Mouse (Mus musculus) ES-E14 (cell line): Measurements from ENCODE around the gene Cbln1. TPM values are rescaled to one million over a fixed set of nuclear protein-coding genes. Genes with fewer than 3 reads are reported as not detected.

ENCODE experiments used
- DNase-seq: peaks from one replicate; pipeline ENCODE4 v3.0.0-alpha.2; 2013; ENCODE audit warnings: low read depth, low spot score
- H3K27ac ChIP-seq: 2 replicates; pipeline ENCODE4 v1.5.1; 2012; ENCODE audit warnings: low read depth, mild to moderate bottlenecking, low read length, moderate library complexity, mixed read lengths; ENCODE audit not compliant: poor library complexity, insufficient read depth, severe bottlenecking
- H3K36me3 ChIP-seq: 2 replicates; pipeline ENCODE4 v1.6.1; 2012; ENCODE audit warnings: mild to moderate bottlenecking, low read length, moderate library complexity, mixed read lengths; ENCODE audit not compliant: control insufficient read depth, poor library complexity, insufficient read depth, severe bottlenecking
- H3K4me1 ChIP-seq, 2 experiments: fragments of 150-350 bp in 1 of 2; sonication (generic) in 1 of 2; 2 replicates each; pipeline ENCODE4 v1.6.1; 2012; ENCODE audit warnings: low read length in 2 of 2, mild to moderate bottlenecking in 1 of 2, mixed read lengths in 1 of 2; ENCODE audit not compliant: control insufficient read depth in 2 of 2, insufficient read depth in 2 of 2, poor library complexity in 1 of 2
- H3K4me3 ChIP-seq, 2 experiments: fragments of 150-350 bp in 1 of 2; sonication (generic) in 1 of 2; 2 replicates each; pipeline ENCODE4 v1.5.1; 2012; ENCODE audit warnings: low read length in 2 of 2, low read depth in 1 of 2, mild to moderate bottlenecking in 1 of 2, mixed read lengths in 1 of 2; ENCODE audit not compliant: insufficient read depth in 1 of 2, poor library complexity in 1 of 2, severe bottlenecking in 1 of 2
- H3K9ac ChIP-seq: 2 replicates; pipeline ENCODE4 v1.6.1; 2012; ENCODE audit warnings: low read depth, mild to moderate bottlenecking, low read length, mixed read lengths; ENCODE audit not compliant: poor library complexity, insufficient read depth, severe bottlenecking
- H3K9me3 ChIP-seq: fragments of 150-350 bp; sonication (generic); 2 replicates; pipeline ENCODE4 v1.6.1; 2012; ENCODE audit warnings: low read depth, mild to moderate bottlenecking, low read length; ENCODE audit not compliant: control insufficient read depth, insufficient read depth
- CHD2 ChIP-seq: IDR thresholded peaks from 2 replicates; pipeline ENCODE4 v1.6.1; 2014; ENCODE audit warnings: mild to moderate bottlenecking, low read depth, low read length, inconsistent platforms
- HCFC1 ChIP-seq: IDR thresholded peaks from 2 replicates; pipeline ENCODE4 v1.6.1; 2012; ENCODE audit warnings: low read length, inconsistent platforms, borderline replicate concordance; ENCODE audit not compliant: insufficient read depth
- MAFK ChIP-seq: IDR thresholded peaks from 2 replicates; pipeline ENCODE4 v1.6.1; 2014; ENCODE audit warnings: mild to moderate bottlenecking, low read depth, low read length, inconsistent platforms; ENCODE audit not compliant: insufficient read depth
- ZC3H11A ChIP-seq: IDR thresholded peaks from 2 replicates; pipeline ENCODE4 v1.6.1; 2012; ENCODE audit warnings: low read depth, mild to moderate bottlenecking, inconsistent platforms, low read length, borderline replicate concordance
- ZNF384 ChIP-seq: IDR thresholded peaks from 2 replicates; pipeline ENCODE4 v1.6.1; 2012; ENCODE audit warnings: low read depth, low read length, inconsistent platforms
- in situ Hi-C, 2 experiments: fragments of 600-800 bp; cut with MboI; formaldehyde crosslinking; loops; one replicate each; pipeline ENCODE4 v1.15.1; 2025; ENCODE audit warnings: low sequenced_read_pairs in 2 of 2, inconsistent platforms in 1 of 2; ENCODE audit not compliant: unreplicated experiment in 2 of 2
- total RNA-seq: library from RNA; depleted of rRNA; stranded (reverse); fragments of 300-350 nt; gene quantifications from 2 replicates; pipeline ENCODE4 v1.2.3, GENCODE M21; 2012

Gene Cbln1
- total RNA-seq, 1 experiment = 3.6 TPM

DNA sequence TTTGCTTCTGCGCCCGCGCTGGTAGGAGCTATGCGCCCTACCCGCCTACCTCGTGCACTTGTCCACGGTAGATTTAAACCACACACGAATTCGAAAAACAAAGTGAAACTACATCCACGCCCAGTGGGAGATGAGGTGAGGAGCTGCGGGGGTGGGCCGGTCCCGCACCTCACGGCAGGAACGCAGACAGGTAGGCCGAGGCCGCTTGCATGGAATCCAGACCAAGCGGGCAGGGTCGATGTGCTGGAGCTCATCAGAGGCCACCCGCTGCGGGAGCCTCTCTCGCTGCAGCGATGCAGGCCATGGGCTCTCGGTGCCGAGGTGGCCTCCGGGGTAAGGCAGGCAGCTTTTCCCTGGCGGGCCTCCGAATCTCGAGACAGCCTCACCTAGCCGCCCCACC lies 905 bp upstream of the Cbln1 start:
- H3K9me3 ChIP-seq = no peaks in the 10 kb centered on the region
- H3K36me3 ChIP-seq = no peaks in the 10 kb centered on the region
- no peak for DNase-seq
- in situ Hi-C loops = no loop called here
- peaks cover 0 to 2% of the 10 kb centered on the region in 2 experiments; a peak in 2 of 4 replicates for H3K4me1 ChIP-seq
- TF ChIP-seq HCFC1 = no peak
- no peak for TF ChIP-seq ZNF384
- no peak for TF ChIP-seq CHD2
- no peak overlapping the region for H3K27ac ChIP-seq
- peak overlapping the region; percentile 74 for H3K9ac ChIP-seq
- H3K4me3 ChIP-seq = peak overlapping the region; percentile 65 to 84

DNA sequence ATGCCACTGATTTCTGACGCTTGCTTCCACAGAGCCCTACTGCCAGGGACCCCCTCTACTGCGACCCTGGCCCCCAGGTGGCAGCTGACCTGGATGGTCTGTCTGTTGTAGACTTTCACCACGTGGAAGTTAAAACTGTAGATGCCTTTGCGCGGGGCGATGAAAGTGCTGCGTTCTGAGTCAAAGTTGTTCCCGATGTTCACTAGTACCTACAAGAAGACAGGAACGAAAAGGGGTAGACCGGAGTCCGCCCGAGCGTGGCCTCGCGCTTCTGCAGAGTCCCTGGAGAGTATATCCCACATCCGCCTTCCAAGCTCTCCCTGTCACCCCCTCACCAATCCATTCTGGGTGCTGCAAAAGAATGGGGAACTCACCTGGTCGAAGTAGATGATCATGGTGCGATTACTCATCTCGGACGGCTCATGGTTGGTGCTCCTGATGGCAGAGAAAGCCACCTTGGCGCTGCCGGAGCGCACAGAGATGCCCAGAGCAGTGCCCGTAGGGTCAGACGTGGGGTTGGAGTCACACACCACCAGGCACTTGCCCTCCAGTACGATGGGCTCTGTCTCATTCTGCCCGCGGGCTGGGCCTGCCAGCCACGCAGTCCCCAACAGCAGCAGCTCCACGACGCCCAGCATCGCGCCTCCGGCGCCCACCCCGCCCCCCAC lies 672 bp downstream of the Cbln1 start:
- Histone ChIP-seq H3K9me3 (no peaks in the 10 kb centered on the region), H3K4me1 (peaks cover 0 to 6% of the 10 kb centered on the region in 2 experiments; a peak in 3 of 4 replicates), H3K4me3 (peak overlapping the region; percentile 72 to 84), H3K9ac (0 out of 2 replicates have a peak overlapping the region, but pooled peaks have one; percentile 9), H3K27ac (no peak overlapping the region), H3K36me3 (no peaks in the 10 kb centered on the region)
- in situ Hi-C loops = no loop called here
- DNase-seq = no peak
- TF ChIP-seq MAFK = no peak
- TF ChIP-seq ZC3H11A = no peak
- no peak for TF ChIP-seq ZNF384
- no peak for TF ChIP-seq CHD2
- no peak for TF ChIP-seq HCFC1

DNA sequence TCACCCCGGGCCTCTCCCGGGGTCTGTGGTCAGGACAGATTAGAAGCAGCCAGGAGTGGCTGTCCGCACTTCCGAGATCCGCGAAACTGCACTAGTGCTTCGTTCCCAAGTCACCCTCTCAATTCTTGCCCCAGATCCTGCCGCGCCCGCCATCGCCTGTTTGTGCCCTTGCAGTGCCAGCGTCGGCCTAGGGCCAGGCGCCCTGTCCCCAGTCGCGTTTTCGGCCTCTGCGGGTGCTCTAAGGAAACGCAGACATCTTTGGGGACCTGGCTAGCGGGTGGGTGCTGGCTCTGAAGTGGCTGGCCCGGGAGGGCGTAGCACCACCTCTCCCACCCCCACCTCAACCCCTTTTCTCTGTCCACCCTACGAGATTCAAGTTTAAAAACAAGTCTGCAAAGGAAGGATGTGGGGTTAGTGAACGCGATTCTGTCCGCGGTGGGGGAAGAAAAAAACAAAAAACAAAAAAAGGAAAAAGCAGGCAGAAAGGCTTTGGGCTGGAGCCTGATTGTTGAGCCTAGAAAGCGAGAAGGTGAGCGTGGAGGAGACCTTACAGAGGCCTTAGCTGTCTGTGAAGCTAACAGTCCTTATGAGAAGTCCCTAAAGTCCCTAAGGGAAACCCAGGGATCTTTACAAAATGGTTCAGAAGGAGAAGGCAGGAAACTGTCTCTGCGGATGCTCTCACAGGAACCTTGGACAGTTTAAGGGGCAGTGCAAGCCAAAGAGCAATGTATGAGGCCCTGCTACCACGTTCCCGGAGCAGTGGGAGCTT lies 1.4 kb downstream of the Cbln1 start:
- H3K9me3 ChIP-seq = no peaks in the 10 kb centered on the region
- peaks cover 0 to 6% of the 10 kb centered on the region in 2 experiments; a peak in 3 of 4 replicates for H3K4me1 ChIP-seq
- TF ChIP-seq ZC3H11A (no peak), MAFK (no peak)
- DNase-seq = no peak
- H3K4me3 ChIP-seq = peak overlapping the region; percentile 2 to 84; a peak in 2 of 4 replicates
- no peak overlapping the region for H3K27ac ChIP-seq
- no peaks in the 10 kb centered on the region for H3K36me3 ChIP-seq
- no peak overlapping the region for H3K9ac ChIP-seq
- in situ Hi-C loops = no loop called here

DNA sequence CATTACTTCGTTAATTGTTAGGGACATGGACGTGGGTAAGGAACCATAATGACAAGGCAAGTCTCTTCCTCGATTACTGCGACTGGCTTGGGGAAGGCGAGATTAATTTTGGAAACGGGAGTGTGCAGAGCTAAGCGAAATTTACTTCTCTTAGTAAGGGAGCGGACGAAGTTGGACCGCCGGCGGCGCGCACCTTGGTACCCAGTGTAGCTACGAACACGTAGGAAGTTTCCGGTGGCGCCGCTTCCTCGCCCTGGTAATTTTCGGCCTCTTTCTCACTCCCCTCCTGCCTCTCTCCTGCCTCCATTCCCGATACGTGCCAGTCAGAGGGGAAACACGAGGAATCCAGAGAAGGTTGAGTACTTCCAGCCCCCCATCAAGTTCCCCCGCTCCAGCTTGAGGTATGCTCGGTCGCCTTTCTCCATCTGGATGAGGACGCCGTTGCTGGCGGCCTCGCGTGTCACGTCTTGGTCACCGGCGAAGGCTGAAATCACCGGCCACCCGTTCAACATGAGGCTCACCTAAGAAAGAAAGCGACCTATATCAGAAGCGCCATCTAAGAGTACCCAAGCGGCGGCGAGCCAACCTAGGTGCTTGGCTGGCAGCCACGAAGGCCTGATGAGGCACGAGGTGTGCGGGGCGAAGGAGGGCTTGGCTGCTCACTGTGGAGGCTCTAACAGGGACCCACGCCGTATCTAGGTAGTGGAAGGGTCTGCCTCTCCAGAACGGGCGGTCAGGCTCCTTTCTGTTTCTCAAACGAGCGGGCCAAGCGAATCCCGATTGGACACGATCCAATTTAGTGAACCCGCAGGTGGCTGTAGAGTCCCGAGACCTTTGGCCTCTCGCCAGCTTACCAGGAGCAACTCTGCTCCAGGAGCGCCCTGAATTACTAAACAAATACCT lies 2.2 kb downstream of the Cbln1 start:
- Histone ChIP-seq H3K9ac (no peak overlapping the region; the same call in 1 of the 2 replicates), H3K36me3 (no peaks in the 10 kb centered on the region), H3K4me1 (peaks cover 0 to 6% of the 10 kb centered on the region in 2 experiments; a peak in 3 of 4 replicates), H3K4me3 (peak overlapping the region; percentile 1 to 12; a peak in 1 of 4 replicates), H3K9me3 (no peaks in the 10 kb centered on the region), H3K27ac (no peak overlapping the region)
- in situ Hi-C loops = no loop called here
- no peak for DNase-seq
- no peak for TF ChIP-seq HCFC1
- no peak for TF ChIP-seq MAFK
- TF ChIP-seq ZC3H11A = no peak
- TF ChIP-seq ZNF384 = no peak
- TF ChIP-seq CHD2 = no peak
